Mouse (Mus musculus) urinary bladder, postnatal 36 days (tissue): ENCODE results near the gene Zfp773.
A peak's percentile ranks its signal among the peaks of the same experiment; 100 is the strongest.
"Not testable (repeated sequence)": the region's sequence is repeated elsewhere in the genome, so short reads cannot be mapped to it uniquely, and the experiment has no call there.

ENCODE experiments used
- DNase-seq, 2 experiments: peaks; one replicate each; pipeline ENCODE4 v3.0.0; 2022; ENCODE audit warnings: low spot score in 2 of 2, mixed read lengths in 1 of 2

Zfp773 gene

DNA sequence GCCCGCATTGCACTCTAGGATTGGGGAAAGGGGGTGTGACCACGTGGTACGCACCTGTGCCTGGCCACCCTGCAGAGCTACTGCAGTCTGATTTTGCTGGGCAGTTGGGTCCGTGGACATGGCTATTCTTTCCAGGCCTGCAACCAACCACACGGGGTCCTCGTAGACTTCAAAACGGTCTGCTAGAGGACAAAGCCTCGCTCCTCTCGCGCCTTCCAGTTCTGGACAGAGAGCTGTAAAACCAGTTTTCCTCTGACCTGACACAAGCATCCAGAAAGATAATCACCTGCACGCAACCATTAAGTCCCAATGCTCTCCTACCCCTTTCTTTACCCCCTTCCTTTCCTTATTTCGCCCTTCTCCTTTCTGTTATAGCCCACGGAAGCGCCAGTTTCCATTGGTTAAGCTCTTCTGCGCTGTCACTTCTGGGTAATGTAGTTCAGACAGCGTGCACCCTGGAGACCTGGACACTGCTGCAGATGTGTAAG lies at the start of gene Zfp773:
TSS of gene Zfp773 (minus strand) at position 377 of the 488 bp plus-strand sequence.
- DNase-seq: peak; percentile 45 to 60

DNA sequence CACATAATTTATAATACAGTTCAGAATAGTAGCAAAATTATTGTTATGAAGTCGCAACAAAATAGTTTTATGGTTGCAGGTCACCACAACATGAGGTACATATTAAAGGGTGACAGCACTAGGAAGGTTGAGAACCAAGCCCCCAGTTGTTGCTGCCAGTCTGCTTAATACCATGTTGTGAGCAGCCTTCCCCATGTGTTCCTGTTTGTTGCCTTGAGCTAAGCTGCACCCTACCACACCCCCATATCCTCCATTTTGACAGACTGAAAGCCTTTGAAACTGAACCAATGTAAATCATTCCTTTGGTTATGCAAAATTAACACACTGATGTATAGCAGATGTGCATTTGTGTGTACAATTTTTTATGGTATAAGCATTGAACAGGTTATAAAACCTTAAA lies 49.3 kb upstream of the Zfp773 start:
- no peak for DNase-seq

DNA sequence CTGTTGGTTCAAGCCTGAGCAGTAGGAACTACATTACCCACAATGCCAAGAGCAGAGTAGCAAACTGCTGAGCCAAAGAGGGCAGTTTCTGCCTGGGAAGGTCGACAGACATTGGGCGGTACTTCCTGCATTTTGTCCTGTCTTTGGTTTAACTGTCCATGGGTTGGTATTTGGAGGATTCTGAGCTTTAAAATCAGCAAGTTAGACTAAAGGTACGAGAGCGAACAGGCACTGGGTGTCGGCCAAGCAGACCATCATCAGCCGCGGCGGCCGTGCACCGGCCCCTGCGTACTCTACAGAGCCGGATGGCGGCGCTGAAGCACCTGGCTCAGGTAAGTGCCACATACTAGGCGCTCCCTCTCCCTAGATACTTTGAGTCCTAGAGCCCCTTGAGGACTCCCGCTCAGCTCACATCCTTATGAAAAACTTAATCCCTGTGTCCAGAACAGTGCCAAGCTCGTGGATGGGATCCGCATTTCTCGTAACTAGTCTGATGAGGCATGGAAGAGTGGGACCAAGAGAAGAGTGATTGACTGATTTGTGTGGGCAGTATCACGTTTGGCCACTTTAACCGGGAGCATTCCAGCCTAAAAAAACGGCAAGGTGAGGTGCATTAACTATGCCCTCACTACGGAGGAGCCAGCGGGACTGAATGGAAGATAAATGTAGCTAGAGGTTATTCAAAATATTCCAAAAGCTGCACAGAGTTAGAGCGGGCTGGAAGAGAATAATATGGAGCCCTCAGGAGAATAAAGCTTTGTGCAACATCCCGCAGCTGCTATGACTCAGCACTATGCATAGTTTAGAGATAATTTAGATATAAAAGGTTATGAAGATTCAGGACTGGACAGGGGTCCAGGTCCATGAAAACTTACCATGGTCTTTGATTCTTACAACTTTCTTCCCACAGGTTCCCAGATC lies 34.9 kb upstream of the Zfp773 start, which contains the start of gene Zfp418:
TSS of gene Zfp418 (plus strand) at position 104 of the 921 bp plus-strand sequence.
- DNase-seq: peak; percentile 44 to 65

DNA sequence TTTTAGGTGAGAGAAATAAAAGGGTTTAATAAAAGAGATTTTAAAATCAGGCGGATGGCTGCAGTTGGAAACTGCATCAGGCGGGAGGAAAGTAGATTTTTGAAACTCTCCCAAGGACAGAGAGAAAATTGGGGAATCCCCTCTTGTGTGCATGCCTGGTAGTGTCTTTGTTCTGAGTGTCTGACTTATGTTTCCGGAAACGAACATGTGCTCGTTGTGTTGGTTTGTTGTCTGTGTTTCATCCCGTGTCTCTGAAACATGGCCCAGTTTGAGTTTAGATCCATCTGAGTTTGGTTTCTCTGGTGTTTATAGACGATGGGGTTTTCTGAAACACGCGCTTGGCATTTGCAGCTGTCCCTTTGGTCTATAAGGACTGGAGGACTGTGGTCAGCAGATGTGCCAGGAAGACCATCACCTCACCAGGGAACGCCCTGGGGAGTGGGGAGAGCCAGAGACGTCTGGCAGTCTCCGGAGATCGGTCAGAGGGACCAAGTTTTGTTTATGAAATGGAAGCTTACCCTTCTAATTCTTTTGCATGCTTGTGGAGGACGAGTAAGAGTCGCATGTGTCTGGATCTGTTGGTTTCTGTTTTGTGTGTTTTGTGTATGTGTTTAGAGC lies 9.5 kb upstream of the Zfp773 start:
- no peak for DNase-seq

DNA sequence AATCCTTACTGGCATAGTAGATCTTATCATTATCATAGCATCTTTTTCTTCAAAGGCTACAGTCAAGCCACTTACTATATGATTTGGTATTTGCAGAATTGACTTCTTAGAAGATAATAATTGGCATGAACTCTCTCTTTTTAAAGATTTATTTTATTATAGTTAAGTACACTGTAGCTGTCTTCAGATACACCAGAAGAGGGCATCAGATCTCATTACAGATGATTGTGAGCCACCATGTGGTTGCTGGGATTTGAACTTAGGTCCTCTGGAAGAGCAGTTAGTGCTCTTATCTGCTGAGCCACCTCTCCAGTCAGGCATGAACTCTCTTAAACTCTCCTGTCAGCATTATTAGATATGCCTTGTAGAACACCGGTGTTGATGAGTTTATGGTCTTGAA lies 7.7 kb upstream of the Zfp773 start:
- DNase-seq: no peak

DNA sequence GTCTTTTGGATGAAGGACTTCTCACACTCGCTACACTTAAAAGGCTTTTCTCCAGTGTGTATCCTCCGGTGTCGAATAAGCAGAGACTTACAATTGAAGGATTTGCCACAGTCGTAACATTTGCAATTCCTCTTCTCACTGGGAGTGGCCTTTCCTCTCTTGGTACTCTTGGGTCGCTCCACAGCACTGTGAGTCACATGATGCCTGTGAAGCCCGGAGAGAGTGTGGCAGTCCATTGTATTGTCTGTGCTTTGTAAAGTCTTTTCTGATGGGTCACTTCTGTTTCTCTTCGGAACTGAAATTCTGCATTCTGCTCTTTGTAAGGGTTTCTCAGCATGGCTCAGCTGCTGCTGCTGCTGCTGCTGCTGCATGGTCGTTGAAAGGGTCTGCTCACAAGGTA lies 3.8 kb downstream of the Zfp773 start:
- DNase-seq: no peak

DNA sequence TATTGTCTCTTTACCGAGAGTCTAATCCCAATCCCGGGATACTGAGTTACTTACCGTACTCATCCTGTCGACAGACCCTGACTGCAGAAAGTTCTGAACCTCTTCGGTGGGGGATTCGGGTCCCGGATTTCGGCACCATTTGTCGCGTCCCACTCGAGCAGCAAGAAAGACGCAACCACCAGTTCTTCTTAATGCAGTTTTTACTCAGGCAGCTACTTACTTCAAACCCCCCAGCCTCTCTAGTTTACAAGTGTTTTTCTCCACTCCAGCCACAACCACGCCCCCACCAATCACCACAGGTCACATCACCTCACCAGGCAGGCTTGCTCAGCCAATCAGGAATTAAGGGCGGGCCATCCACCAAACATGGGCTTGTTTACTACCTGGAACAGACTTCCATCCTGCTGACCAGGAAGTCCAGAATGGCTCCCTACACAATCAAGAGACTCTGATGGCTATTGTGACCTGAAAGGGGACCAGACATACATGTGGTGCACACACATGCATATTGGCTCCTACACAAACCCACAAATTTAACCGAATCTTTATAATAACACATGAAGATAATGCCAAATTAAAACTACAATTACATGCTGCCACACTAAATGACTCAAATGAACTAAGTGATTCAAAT lies 5.9 kb downstream of the Zfp773 start:
- DNase-seq: not testable (repeated sequence)

DNA sequence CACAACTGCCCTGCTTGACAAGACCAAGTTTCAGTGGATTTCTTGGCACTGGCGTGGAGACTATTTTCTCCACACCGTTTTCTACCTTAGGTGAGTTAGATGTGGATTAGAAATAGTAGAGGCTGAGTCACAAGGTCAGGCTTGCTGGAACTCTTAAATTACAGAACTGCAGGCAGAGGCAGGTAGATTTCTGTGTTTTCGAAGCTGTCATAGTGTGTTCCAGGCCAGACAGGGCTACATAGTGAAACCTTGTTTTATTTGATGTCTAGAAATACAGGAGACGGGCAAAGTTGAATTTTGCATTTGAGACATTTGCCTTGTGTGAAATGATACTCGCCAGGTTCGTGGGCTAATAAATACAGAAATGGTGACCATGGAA lies 15.0 kb downstream of the Zfp773 start:
- no peak for DNase-seq

DNA sequence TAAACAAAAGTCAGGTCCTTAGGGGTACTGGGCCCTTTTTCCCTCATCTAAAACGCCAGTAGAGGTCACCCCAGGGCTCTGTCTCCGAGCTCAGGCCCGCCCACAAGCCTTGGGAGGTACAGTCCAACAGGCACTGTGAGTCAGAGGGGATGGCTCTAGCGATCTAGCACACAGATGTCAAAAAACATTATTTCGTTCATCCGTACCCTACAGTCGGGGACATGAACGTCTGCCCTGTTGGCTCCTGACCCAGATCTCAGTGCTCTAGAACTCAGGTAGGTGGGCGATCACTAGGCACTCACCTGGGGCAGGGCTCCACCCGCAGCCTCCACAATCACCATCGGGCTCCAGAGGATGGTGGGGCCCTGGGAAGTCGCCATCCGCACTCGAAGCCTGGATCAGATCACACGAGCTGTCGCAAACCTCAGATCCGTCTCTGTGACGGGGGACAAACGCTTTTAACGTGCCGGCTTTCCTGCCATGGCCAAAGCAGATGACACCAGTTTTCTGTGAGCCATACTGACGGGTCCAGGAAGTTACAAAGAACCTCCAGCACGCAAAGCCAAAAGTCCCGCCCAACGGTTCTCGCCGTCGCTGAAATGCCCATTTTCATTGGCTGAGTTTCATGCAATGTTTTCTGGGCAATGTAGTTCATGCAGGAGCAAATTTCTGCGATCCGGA lies 15.5 kb downstream of the Zfp773 start, which contains the start of gene Zfp954:
TSS of gene Zfp954 (minus strand) at position 568 of the 681 bp plus-strand sequence.
- peak; percentile 76 to 86 for DNase-seq

DNA sequence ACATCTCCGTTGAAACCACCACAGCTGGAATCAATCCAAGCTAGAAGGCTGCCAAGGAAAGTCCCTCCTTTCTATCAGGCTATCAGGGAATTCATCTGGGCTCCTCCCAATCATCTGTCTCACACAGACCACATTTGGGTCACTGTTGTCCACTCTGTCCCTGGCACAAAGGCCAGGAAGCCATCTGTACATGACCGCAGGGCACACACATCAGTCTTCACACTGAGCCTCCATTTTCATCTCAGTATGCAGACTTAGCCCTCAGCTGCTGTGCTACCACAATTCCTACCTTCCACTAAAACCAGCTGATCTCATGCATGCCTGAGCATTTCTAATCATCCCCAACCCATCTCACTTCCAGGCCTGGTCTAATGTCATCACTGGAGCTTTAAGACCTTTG lies 18.1 kb downstream of the Zfp773 start:
- no peak for DNase-seq

DNA sequence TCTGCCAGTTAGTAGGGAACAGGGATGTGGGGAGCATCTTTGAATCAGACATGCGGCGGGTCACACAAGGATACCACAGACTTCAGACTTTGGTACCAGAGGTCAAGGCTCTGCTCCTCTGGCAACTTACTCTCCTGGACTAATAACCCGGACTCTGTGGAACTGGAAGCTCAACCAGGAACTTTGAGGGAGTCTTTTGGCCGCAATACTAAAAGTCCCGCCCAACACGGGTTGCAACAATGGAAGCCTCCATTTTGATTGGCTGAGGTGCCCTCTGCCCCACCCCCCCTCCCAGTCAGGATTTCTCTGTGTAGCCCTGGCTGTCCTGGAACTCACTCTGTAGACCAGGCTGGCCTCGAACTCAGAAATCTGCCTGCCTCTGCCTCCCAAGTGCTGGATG lies 28.1 kb downstream of the Zfp773 start:
- no peak for DNase-seq
